Mouse (Mus musculus): ENCODE measurements at regions not wholly inside any gene's neighbourhood (a gene's known extent, or its start where the extent isn't known, plus 50 kb on each side); places are given as distances from the start of the nearest gene placed in this dataset.

- peak; percentile 96 for DNase-seq (ENCODE audit: low spot score)
Measured at GRCm38 (mm10) chr11:22617204-22617874, 105.5 kb downstream of the Tmem17 start.

- DNase-seq (ENCODE audit: low spot score), result no peak
Measured at GRCm38 (mm10) chr11:22620912-22621705, 109.2 kb downstream of the Tmem17 start.

DNA sequence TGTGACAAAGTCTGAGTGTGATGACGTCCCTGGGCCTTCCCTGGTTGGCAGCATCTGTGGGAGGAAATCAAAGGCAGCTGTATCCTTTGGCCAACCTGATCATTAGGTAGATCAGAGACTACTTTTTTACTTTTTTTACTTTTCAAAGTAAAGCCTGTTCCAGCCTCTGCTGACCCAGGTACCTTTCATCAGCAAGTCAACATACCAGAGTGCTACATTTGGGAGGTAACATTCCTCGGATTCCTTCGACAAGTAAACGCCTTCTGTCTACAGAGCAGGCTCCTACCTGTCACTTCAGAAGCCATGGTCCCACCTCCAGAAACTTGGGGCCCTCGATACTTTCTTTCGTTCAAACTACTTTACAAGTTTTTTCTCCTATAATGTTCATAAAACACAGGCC lies 110.0 kb downstream of the Tmem17 start:
- DNase-seq (ENCODE audit: low spot score), result no peak

- no peak for DNase-seq (ENCODE audit: low spot score)
Measured at GRCm38 (mm10) chr11:22622496-22622997, 110.7 kb downstream of the Tmem17 start.

GRCm38 (mm10) chr11:22626407-22626806 lies 114.5 kb downstream of the Tmem17 start:
- DNase-seq (ENCODE audit: low spot score), result no peak

DNA sequence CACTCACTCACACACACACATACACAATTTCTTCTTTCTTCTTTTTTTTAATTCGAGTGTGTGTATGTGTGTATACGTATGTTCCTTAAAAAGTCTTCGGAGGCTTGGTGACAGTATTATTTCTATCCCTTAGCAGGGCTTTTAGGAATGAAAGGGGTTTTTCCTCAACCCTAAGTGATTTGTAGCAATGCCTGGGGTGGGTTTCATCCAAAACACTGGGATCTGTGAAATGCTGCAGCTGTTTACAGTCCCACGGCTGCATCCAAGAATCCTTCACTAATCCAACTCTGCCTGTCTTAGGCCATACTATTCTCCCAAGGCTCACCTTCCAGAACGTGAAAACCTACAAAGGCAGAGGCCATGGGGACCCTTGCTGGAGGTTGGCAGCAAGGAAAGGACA lies 116.6 kb downstream of the Tmem17 start:
- DNase-seq (ENCODE audit: low spot score), result no peak

DNA sequence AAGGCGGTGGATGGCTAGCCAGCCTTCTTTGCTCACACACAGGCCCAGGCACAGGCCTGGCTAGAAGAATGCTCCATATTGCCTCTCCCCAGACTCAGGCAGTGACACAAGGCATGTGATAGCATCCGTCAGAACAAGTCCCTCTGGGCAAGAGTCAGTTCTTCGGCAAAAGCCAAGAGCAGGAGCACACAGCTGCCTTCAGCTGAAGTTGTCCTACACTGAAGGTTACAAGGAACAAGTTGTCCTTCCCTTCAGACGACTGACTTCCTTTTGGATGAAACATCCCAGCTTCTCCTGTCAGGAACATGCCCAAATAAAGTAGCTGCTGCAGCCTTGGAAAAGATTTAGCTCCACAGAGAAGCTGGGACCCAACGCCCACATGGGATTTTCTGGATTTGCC lies 117.1 kb downstream of the Tmem17 start:
- no peak for DNase-seq (ENCODE audit: low spot score)

DNA sequence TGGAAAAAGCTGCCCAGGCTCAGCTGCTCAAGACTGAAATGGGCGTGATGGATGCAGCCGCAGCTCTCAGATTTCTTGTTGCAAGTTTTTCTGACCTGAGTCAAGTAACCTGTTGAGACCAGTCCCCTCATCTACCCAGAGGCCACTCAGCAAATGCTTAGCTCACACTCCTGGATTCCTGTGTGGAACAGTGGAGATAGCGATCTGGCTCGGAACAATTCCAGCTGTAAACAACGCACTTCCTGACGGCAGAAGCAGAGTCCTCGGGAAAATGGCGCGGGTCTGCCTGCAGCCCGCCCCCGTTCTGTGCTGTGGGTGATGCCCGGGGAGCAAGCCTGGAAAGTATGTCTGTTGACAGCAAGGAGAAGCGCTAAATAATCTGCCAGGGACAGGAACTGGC lies 117.7 kb downstream of the Tmem17 start:
- peak; percentile 72 for DNase-seq (ENCODE audit: low spot score)

GRCm38 (mm10) chr11:22629991-22630390 lies 118.1 kb downstream of the Tmem17 start:
- DNase-seq (ENCODE audit: low spot score), result no peak

- DNase-seq (ENCODE audit: low spot score), result no peak
Measured at GRCm38 (mm10) chr11:22630982-22631381, 119.1 kb downstream of the Tmem17 start.

DNA sequence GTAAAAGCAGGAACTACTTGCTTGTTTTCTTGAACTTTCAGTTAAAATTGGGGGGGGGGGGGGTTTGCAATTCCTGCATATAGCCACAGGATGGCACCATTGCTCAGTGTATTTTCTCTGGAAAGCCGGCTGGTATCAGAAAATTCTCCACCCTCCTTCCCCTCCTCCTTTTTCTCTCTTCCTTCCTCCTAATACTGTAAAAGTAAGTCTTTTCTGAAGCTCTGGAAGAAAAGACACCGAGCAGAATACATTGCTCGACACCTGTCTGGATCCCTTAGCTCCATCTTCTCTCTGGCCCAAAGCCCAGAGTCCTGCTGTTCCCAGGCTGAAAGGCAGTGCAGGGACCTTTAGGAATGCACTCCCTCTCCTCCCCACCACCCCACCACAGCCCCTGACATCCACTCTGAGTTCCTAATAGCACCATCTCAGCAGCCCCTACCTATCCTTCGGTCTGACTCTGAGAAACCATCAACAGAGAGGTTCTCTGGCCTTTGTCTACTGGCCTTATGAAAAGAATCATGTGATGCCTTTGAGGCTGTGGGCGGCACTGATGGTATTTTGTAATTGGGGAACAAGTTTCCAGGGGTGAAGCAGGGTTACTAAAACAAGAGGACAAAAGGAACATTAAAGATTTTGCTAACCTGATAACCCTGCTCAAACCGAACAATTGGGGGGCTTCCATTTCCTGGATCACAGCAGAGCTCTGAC lies 119.9 kb downstream of the Tmem17 start:
- DNase-seq (ENCODE audit: low spot score), result no peak

- no peak for DNase-seq (ENCODE audit: low spot score)
Measured at GRCm38 (mm10) chr11:22632314-22632700, 120.4 kb downstream of the Tmem17 start.

GRCm38 (mm10) chr11:22632988-22633387 lies 121.1 kb downstream of the Tmem17 start:
- peak; percentile 61 for DNase-seq (ENCODE audit: low spot score)

DNA sequence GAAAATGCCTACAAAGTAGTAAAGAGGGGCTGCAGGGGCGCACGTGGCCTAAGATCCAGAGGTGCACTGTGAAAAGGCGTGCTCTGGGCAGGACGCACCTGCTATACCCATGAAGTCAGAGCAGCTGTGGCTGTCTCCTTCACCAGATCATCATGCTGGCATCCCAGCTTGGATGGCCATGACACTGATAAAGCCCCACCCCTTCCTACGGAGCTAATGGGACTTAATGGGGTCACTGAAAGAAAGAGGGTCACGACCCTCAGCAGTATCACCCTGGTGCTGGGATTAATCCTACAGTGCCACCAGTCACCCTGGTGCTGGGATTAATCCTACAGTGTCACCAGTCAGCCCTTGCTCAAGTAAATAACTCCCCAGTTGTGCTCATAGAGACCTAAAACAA lies 122.1 kb downstream of the Tmem17 start:
- no peak for DNase-seq (ENCODE audit: low spot score)

GRCm38 (mm10) chr11:22635021-22635420 lies 123.1 kb downstream of the Tmem17 start:
- no peak for DNase-seq (ENCODE audit: low spot score)

- no peak for DNase-seq (ENCODE audit: low spot score)
Measured at GRCm38 (mm10) chr11:22636321-22636720, 124.4 kb downstream of the Tmem17 start.

DNA sequence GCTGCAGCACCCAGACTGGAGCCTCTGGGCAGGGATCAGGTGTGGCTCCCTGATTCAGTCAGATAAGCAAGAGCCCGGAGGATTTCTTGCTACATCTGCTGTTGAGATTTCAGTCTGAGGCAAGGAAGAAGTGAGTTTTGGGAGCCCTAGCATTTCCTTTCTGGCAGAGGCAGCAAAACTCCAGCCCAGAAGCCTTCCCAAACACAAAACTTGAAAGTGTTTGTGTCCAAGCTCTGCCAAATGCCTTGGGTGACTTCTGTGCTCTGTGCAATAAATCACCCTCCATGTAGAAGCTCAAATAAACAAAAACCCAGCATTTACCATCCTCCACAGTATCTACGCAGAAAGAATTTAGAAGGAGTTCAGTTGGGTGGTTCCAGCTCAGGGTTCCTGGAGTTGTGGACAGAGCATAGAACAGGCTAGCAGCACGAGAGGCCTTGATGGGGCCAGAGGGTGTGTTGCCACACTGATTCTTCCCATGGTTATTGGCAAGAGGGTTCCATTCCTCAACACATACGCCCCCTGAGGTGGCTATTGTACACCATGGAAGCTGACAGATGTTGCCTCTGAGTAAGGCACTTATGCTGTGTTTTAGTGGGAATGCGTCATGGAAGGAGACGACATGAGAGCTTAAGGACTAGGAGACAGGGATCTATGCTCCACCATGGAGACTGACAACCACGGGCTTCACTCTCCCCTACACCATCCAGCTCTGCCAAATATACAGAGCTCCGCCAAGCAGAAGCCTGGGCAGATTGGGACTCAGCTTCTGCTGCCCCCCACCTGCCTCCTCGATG lies 125.1 kb downstream of the Tmem17 start:
- peak; percentile 33 for DNase-seq (ENCODE audit: low spot score)

GRCm38 (mm10) chr11:22638171-22638570 lies 126.3 kb downstream of the Tmem17 start:
- DNase-seq (ENCODE audit: low spot score), result peak; percentile 37

DNA sequence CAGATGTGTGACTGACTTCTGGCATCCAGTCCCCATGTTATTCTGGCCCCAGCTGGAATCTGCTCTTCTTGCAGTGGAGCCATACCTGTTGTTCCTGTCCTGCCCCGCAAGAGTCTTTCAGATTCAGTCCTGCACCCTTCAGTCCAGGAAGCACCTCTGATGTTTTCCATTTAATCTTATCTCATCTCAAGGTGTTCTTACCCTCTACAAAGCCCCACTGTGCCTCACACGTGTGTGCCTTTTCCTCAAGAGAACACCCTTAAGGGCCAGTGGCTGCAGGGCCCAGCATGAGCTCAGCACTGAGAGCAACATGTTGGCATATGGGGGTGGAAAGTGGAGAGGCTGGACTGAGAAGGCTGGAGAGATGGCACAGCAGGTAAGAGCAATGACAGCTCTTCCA lies 126.8 kb downstream of the Tmem17 start:
- peak; percentile 21 for DNase-seq (ENCODE audit: low spot score)

GRCm38 (mm10) chr11:22640371-22640990 lies 128.6 kb downstream of the Tmem17 start:
- DNase-seq (ENCODE audit: low spot score), result no peak

GRCm38 (mm10) chr11:22641450-22641849 lies 129.6 kb downstream of the Tmem17 start:
- DNase-seq (ENCODE audit: low spot score), result no peak
